Mouse (Mus musculus) kidney, postnatal 0 days (tissue): ENCODE data around the gene 6430531B16Rik. TPM values are rescaled to one million over a fixed set of nuclear protein-coding genes. Genes with fewer than 3 reads are reported as not detected.

Experiments
- ATAC-seq: fragments of 200-750 bp; cut with Nextera tagmentation; replicated peaks from 2 replicates; pipeline ENCODE4 v1.8.0; 2017; ENCODE audit warnings: low read depth, moderate number of reproducible peaks, moderate TSS enrichment, moderate library complexity; ENCODE audit not compliant: low FRiP score
- DNase-seq: peaks from one replicate; pipeline ENCODE4 v3.0.0-alpha.2; 2016; ENCODE audit warnings: low spot score
- H3K27ac ChIP-seq: fragments of 300-500 bp; sonication (generic); 2 replicates; pipeline ENCODE4 v1.5.1; 2014; ENCODE audit warnings: mild to moderate bottlenecking
- H3K27me3 ChIP-seq: fragments of 300-500 bp; sonication (generic); 2 replicates; pipeline ENCODE4 v1.6.1; 2014; ENCODE audit warnings: low read length, mixed read lengths; ENCODE audit not compliant: insufficient read depth
- H3K36me3 ChIP-seq: fragments of 300-500 bp; sonication (generic); 2 replicates; pipeline ENCODE4 v1.6.1; 2014; ENCODE audit warnings: low read length, mixed read lengths; ENCODE audit not compliant: insufficient read depth
- H3K4me1 ChIP-seq: fragments of 300-500 bp; sonication (generic); replicated peaks from 2 replicates; pipeline ENCODE4 v1.6.1; 2014; ENCODE audit warnings: antibody characterized with exemption, low read length, mixed read lengths; ENCODE audit not compliant: insufficient read depth
- H3K4me2 ChIP-seq: fragments of 300-500 bp; sonication (generic); 2 replicates; pipeline ENCODE4 v1.6.1; 2014; ENCODE audit warnings: mild to moderate bottlenecking, low read length, moderate library complexity, mixed read lengths
- H3K4me3 ChIP-seq: fragments of 300-500 bp; sonication (generic); replicated peaks from 2 replicates; pipeline ENCODE4 v1.5.1; 2014; ENCODE audit warnings: low read depth, low read length
- H3K9ac ChIP-seq: fragments of 300-500 bp; sonication (generic); 2 replicates; pipeline ENCODE4 v1.6.1; 2014; ENCODE audit warnings: low read depth, low read length
- H3K9me3 ChIP-seq: fragments of 300-500 bp; sonication (generic); replicated peaks from 2 replicates; pipeline ENCODE4 v1.6.1; 2016; ENCODE audit warnings: low read length, inconsistent platforms, mixed read lengths
- CTCF ChIP-seq: IDR thresholded peaks from 2 replicates; pipeline ENCODE4 v1.5.1; 2016; ENCODE audit warnings: antibody characterized with exemption, low read depth, mild to moderate bottlenecking, moderate library complexity
- WGBS: fragments of 180-500 bp; shearing (Covaris S2); extraction: QIAGEN DNeasy Blood & Tissue Kit; methylation state at CpG from one replicate; pipeline ENCODE4 v1.1.7; 2014; 5-methylcytosine and 5-hydroxymethylcytosine counted together
- polyA plus RNA-seq: library from polyadenylated mRNA; unstranded; fragments of >200 nt; fragmentation: Nextera tagmentation; extraction: Ambion mirVana; gene quantifications from 2 replicates; pipeline ENCODE4 v1.2.1, GENCODE M21; 2015

Gene 6430531B16Rik
- polyA plus RNA-seq, 1 experiment from 2014 or later: 0.36 TPM

DNA sequence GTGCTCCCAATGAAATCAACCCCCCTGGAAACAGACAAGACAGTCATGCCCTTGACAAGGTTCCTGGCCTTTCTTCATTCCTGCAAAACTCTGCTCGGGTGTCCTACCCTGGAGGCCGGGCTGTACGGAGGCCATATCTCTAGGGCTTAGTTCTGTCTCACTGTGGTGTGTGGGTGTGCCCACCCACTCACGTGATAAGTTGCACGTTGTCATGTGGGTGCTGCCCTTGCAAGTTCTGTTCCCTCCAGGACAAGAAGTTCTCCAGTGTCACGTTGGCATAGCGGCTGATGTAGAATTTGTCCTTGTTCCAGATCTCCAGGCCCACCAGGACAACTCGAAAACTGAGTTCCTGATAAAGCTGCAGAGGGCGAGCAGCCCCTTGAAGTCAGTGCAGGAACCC lies 9.7 kb upstream of the 6430531B16Rik start:
- Histone ChIP-seq H3K27ac (no peak overlapping the region), H3K4me2 (no peak overlapping the region), H3K4me3 (no peak overlapping the region), H3K9me3 (no peaks in the 10 kb centered on the region), H3K36me3 (no peaks in the 10 kb centered on the region), H3K27me3 (no peaks in the 10 kb centered on the region), H3K9ac (no peak overlapping the region), H3K4me1 (no peaks in the 10 kb centered on the region)
- 86% methylated on average over 9 of the region's 9 CpGs for WGBS
- no peak for TF ChIP-seq CTCF
- DNase-seq (no peak), ATAC-seq (no peak)

DNA sequence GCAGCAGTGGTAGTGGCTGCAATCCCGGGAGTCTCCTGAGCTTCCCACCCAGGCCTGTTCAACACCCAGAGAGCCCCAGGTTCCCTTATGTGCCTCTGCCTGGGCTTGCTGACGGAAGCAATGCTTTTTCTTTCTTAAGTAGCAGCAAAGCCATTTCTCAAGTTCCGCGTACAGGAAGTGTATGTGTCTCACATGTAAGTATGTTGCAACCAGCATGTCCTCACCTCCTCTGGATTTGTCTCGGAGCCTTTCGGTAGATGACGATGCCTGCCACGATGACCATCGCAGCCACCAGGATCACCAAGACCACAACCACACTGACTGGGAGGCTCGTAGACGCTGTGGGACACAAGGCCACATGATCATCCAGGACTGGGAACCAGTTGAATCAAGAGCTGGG lies 6.0 kb upstream of the 6430531B16Rik start:
- Histone ChIP-seq H3K9ac (no peak overlapping the region), H3K9me3 (no peaks in the 10 kb centered on the region), H3K4me3 (no peak overlapping the region), H3K4me1 (no peaks in the 10 kb centered on the region), H3K4me2 (no peak overlapping the region), H3K27ac (no peak overlapping the region), H3K27me3 (no peaks in the 10 kb centered on the region), H3K36me3 (no peaks in the 10 kb centered on the region)
- WGBS: 90% methylated on average over 11 of the region's 11 CpGs
- no peak for ATAC-seq
- DNase-seq: no peak
- TF ChIP-seq CTCF: no peak

DNA sequence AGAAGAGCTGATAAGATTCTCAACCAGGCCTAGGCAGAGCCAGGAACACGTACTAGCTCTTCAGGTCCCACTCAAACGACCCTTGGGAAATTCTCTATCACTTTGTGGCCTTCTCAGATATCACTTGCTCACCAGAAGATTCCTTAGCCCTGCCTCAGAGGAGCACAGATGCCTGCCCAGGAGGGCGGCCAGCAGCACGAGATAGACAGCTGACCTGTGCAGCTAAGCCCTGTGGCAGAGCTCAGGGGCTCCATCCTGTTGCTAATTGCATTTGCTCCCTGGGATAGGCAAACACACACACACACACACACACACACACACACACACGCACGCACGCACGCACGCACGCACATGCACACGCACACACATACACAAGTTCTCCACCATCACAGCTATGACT lies 3.5 kb upstream of the 6430531B16Rik start:
- no peak overlapping the region for H3K4me3 ChIP-seq
- H3K9ac ChIP-seq: no peak overlapping the region
- DNase-seq (no peak), ATAC-seq (no peak)
- no peaks in the 10 kb centered on the region for H3K36me3 ChIP-seq
- WGBS: 81% methylated on average over 11 of the region's 11 CpGs
- no peak overlapping the region for H3K27ac ChIP-seq
- no peaks in the 10 kb centered on the region for H3K27me3 ChIP-seq
- no peaks in the 10 kb centered on the region for H3K4me1 ChIP-seq
- TF ChIP-seq CTCF: no peak
- no peak overlapping the region for H3K4me2 ChIP-seq
- no peaks in the 10 kb centered on the region for H3K9me3 ChIP-seq

DNA sequence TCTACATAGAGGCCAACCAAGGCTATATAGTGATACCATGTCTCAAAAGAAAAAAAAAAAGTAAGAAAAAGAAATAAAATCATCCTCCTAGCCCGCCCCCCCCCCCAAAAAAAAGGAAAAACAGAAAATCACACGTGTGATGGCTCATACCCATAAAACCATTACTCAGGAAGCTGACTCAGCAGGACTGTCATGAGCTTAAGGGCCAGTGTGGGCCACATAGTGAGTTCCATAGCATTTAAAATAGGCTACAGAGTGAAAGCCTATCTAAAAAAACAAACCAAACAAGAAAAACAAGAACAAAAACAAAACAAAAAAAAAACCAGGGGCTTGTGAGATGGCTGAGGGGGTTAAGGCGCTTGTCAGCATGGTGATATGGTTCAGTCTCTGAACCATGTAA lies 2.2 kb upstream of the 6430531B16Rik start:
- Histone ChIP-seq H3K4me1 (no peaks in the 10 kb centered on the region), H3K27me3 (no peaks in the 10 kb centered on the region), H3K9ac (no peak overlapping the region), H3K4me3 (no peak overlapping the region), H3K4me2 (no peak overlapping the region), H3K9me3 (no peaks in the 10 kb centered on the region), H3K27ac (no peak overlapping the region), H3K36me3 (no peaks in the 10 kb centered on the region)
- ATAC-seq: no peak
- no peak for TF ChIP-seq CTCF
- 56% methylated on average over 3 of the region's 3 CpGs for WGBS
- no peak for DNase-seq

DNA sequence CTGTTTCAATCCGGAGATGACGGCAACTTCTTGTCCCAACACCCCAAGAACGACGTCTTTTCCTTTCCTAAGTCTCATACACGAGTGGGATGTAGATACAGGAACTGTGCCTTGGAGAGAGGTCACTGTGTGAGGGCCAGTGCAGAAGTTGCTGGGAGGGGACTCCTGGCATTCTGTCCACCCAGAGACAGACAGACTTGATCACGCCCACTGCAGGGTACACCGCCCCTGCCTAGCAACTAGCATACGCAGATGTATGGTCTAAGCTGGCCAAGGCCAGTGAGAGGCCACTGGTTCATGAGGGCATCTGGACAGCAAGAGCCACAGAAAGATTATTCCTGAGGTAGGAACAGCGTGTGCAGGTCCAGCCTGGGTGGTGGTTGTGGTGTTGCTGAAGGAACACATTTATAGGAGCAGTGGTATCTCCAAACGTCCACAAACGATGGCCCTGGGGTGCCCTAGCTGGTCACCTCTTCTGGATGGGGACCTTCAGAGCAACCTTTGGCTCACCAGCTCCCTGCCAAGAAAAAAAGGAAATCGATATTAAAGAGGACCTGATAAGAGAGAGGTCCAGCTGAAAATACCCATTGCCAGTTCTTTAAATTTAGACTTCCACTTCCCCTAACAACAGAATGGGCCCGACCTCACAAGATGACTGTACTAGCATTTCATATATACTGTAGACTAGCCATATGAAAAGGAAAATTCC lies 610 bp upstream of the 6430531B16Rik start:
- DNase-seq (no peak), ATAC-seq (peak; percentile 41; the same call in 1 of the 2 replicates)
- Histone ChIP-seq H3K9ac (peak overlapping the region; percentile 32; the same call in 1 of the 2 replicates), H3K27ac (no peak overlapping the region), H3K27me3 (no peaks in the 10 kb centered on the region), H3K4me3 (peak overlapping the region; percentile 42), H3K36me3 (no peaks in the 10 kb centered on the region), H3K4me2 (peak overlapping the region; percentile 69), H3K9me3 (no peaks in the 10 kb centered on the region), H3K4me1 (no peaks in the 10 kb centered on the region)
- 39% methylated on average over 13 of the region's 13 CpGs for WGBS
- TF ChIP-seq CTCF: no peak

DNA sequence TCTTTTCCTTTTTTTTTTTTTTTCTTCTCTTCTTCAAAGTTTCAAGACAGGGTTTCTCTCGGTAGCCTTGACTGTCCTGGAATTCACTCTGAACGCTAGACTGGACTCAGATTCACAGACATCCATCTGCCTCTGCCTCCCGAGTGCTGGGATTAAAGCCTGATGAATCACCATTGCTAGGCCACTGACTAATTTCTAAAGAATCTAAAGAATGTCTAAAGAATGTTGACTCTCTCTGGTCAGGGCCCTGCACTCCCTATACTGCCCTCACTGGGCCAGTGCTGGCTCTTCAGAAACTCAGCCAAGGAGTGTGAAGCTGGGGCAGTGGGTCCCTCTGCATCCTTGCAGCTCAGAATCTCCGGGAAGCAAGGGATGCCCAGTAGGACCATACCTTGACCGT lies 3.1 kb downstream of the 6430531B16Rik start:
- TF ChIP-seq CTCF: peak; percentile 18; the same call in 1 of the 2 replicates
- Histone ChIP-seq H3K9me3 (no peaks in the 10 kb centered on the region), H3K4me3 (no peak overlapping the region), H3K4me1 (no peaks in the 10 kb centered on the region), H3K9ac (no peak overlapping the region), H3K4me2 (no peak overlapping the region), H3K27me3 (no peaks in the 10 kb centered on the region), H3K27ac (no peak overlapping the region), H3K36me3 (no peaks in the 10 kb centered on the region)
- 57% methylated on average over 5 of the region's 5 CpGs for WGBS
- ATAC-seq: no peak
- DNase-seq: peak; percentile 36

DNA sequence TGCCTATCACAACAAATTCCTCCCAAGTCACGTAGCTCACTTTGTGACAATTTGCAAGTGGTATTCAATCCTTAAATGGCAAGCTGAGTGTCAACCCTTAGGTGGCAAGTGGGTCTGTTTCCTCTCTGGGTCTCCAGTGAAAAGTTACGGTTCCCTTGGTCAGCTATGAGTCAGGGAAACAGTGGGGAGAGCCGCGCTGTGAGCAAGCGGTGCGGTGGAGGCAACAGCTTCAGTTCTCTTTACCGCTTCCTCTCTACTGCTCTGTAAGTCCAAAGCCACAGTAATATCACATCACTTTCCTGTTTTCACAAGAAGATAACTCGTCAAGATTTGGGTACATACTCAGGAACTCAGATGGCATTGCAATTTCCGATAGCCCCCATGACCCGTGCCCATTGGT lies 4.2 kb downstream of the 6430531B16Rik start:
- Histone ChIP-seq H3K4me3 (no peak overlapping the region), H3K4me1 (no peaks in the 10 kb centered on the region), H3K36me3 (no peaks in the 10 kb centered on the region), H3K4me2 (no peak overlapping the region), H3K9ac (no peak overlapping the region), H3K9me3 (no peaks in the 10 kb centered on the region), H3K27me3 (no peaks in the 10 kb centered on the region), H3K27ac (no peak overlapping the region)
- ATAC-seq (no peak), DNase-seq (no peak)
- TF ChIP-seq CTCF: no peak
- WGBS: 85% methylated on average over 10 of the region's 10 CpGs
